Mouse (Mus musculus): ENCODE results near the gene Tmem106a. TPM values are rescaled to one million over a fixed set of nuclear protein-coding genes. Genes with fewer than 3 reads are reported as not detected.
A peak's percentile ranks its signal among the peaks of the same experiment; 100 is the strongest.

Tmem106a gene
- total RNA-seq (2021) (1 to 10 TPM; 2.8 to 3.4 TPM), polyA plus RNA-seq (2012; rRNA removed) (15.5 and 18.8 TPM in 2 replicates)
- long read RNA-seq, partial matches to known transcripts: 1 of 2 reads
- long read RNA-seq, other reads (novel, unspliced or antisense): 0 of 2 reads

GRCm38 (mm10) chr11:101582054-101583035 lies at the start of gene Tmem106a:
Tmem106a (plus strand) TSS chr11:101582242.
- Histone ChIP-seq H3K4me1 (ENCODE audit: control insufficient read depth, insufficient read depth, low read length) (peaks cover 4% of the 10 kb centered on the region), H3K36me3 (ENCODE audit: control insufficient read depth, insufficient read depth, low read length) (no peaks in the 10 kb centered on the region; the same call in 1 of the 2 replicates), H3K27ac (peak within 1 kb of the TSS; percentile 82), H3K9ac (ENCODE audit: low read depth, low read length) (peak within 1 kb of the TSS; percentile 76), H3K4me3 (peak within 1 kb of the TSS; percentile 76), H3K79me2 (replicated peaks; ENCODE audit: control insufficient read depth, insufficient read depth, low read length) (no peaks in the 10 kb centered on the region), H3K27me3 (ENCODE audit: control insufficient read depth, insufficient read depth, low read length) (no peaks in the 10 kb centered on the region)
- TF ChIP-seq POLR2A (IDR thresholded peaks at IDR 0.05; ENCODE audit: insufficient read depth, low read depth, low read length): peak; percentile 59
- no peak for TF ChIP-seq CTCF (IDR thresholded peaks at IDR 0.05)
- intact Hi-C loops (cut with DNase I): no loop called here
- 17% methylated on average over 31 of the region's 31 CpGs for WGBS
- peak; percentile 76 for DNase-seq

GRCm38 (mm10) chr11:101543533-101543932 lies 38.5 kb upstream of the Tmem106a start:
- Histone ChIP-seq H3K27me3 (ENCODE audit: control insufficient read depth, insufficient read depth, low read length) (no peaks in the 10 kb centered on the region), H3K4me3 (no peak overlapping the region), H3K79me2 (replicated peaks; ENCODE audit: control insufficient read depth, insufficient read depth, low read length) (no peaks in the 10 kb centered on the region), H3K4me1 (ENCODE audit: control insufficient read depth, insufficient read depth, low read length) (no peaks in the 10 kb centered on the region), H3K9ac (ENCODE audit: low read depth, low read length) (no peak overlapping the region), H3K27ac (no peak overlapping the region), H3K36me3 (ENCODE audit: control insufficient read depth, insufficient read depth, low read length) (no peaks in the 10 kb centered on the region)
- intact Hi-C loops (cut with DNase I): loop anchor here (5.0 kb wide), 1 partner anchor 1434 kb away; no protein-coding TSS in a partner anchor
- TF ChIP-seq EP300 (IDR thresholded peaks at IDR 0.05; ENCODE audit: insufficient read depth, low read depth, low read length): no peak
- no peak for TF ChIP-seq CTCF (IDR thresholded peaks at IDR 0.05)
- TF ChIP-seq POLR2A (IDR thresholded peaks at IDR 0.05; ENCODE audit: insufficient read depth, low read depth, low read length): no peak
- WGBS: 70% methylated on average over 9 of the region's 9 CpGs
- no peak for DNase-seq

GRCm38 (mm10) chr11:101544132-101544531 lies 37.9 kb upstream of the Tmem106a start:
- no peak for DNase-seq

GRCm38 (mm10) chr11:101548526-101548925 lies 33.5 kb upstream of the Tmem106a start:
- no peak for DNase-seq
- TF ChIP-seq POLR2A (IDR thresholded peaks at IDR 0.05; ENCODE audit: insufficient read depth, low read depth, low read length): no peak
- TF ChIP-seq CTCF (IDR thresholded peaks at IDR 0.05): no peak
- TF ChIP-seq EP300 (IDR thresholded peaks at IDR 0.05; ENCODE audit: insufficient read depth, low read depth, low read length): no peak
- intact Hi-C loops (cut with DNase I): no loop called here
- Histone ChIP-seq H3K79me2 (replicated peaks; ENCODE audit: control insufficient read depth, insufficient read depth, low read length) (no peaks in the 10 kb centered on the region), H3K27ac (no peak overlapping the region), H3K36me3 (ENCODE audit: control insufficient read depth, insufficient read depth, low read length) (no peaks in the 10 kb centered on the region; the same call in 1 of the 2 replicates), H3K4me3 (no peak overlapping the region), H3K4me1 (ENCODE audit: control insufficient read depth, insufficient read depth, low read length) (no peaks in the 10 kb centered on the region), H3K9ac (ENCODE audit: low read depth, low read length) (no peak overlapping the region), H3K27me3 (ENCODE audit: control insufficient read depth, insufficient read depth, low read length) (no peaks in the 10 kb centered on the region)

More at GRCm38 (mm10) chr11:101544132-101544531, 37.9 kb upstream of the Tmem106a start:
- 46% methylated on average over 1 of the region's 1 CpGs for WGBS
- no peak overlapping the region for H3K9ac ChIP-seq (ENCODE audit: low read depth, low read length)
- TF ChIP-seq CTCF (IDR thresholded peaks at IDR 0.05): no peak
- TF ChIP-seq EP300 (IDR thresholded peaks at IDR 0.05; ENCODE audit: insufficient read depth, low read depth, low read length): no peak
- no peak for TF ChIP-seq POLR2A (IDR thresholded peaks at IDR 0.05; ENCODE audit: insufficient read depth, low read depth, low read length)
- no peaks in the 10 kb centered on the region for H3K79me2 ChIP-seq (replicated peaks; ENCODE audit: control insufficient read depth, insufficient read depth, low read length)
- H3K27ac ChIP-seq: no peak overlapping the region
- no peaks in the 10 kb centered on the region for H3K36me3 ChIP-seq (ENCODE audit: control insufficient read depth, insufficient read depth, low read length)
- H3K4me3 ChIP-seq: no peak overlapping the region
- no peaks in the 10 kb centered on the region for H3K4me1 ChIP-seq (ENCODE audit: control insufficient read depth, insufficient read depth, low read length)
- intact Hi-C loops (cut with DNase I): loop anchor here (5.0 kb wide), 1 partner anchor 1433 kb away; no protein-coding TSS in a partner anchor
- H3K27me3 ChIP-seq (ENCODE audit: control insufficient read depth, insufficient read depth, low read length): no peaks in the 10 kb centered on the region

- H3K27ac ChIP-seq: peak within 1 kb of the TSS; percentile 99
- H3K36me3 ChIP-seq (ENCODE audit: control insufficient read depth, insufficient read depth, low read length): peaks cover 22% of the 10 kb centered on the region
- TF ChIP-seq CTCF (IDR thresholded peaks at IDR 0.05) (peak; percentile 13; the same call in 1 of the 2 replicates), EP300 (IDR thresholded peaks at IDR 0.05; ENCODE audit: insufficient read depth, low read depth, low read length) (peak; percentile 23; the same call in 1 of the 2 replicates), POLR2A (IDR thresholded peaks at IDR 0.05; ENCODE audit: insufficient read depth, low read depth, low read length) (no peak)
- WGBS: under 1% methylated on average over 43 of the region's 43 CpGs
- 0 out of 2 replicates have a peak, but pooled peaks cover 2% of the 10 kb centered on the region for H3K79me2 ChIP-seq (replicated peaks; ENCODE audit: control insufficient read depth, insufficient read depth, low read length)
- no peaks in the 10 kb centered on the region for H3K27me3 ChIP-seq (ENCODE audit: control insufficient read depth, insufficient read depth, low read length)
- peak within 1 kb of the TSS; percentile 77 for H3K9ac ChIP-seq (ENCODE audit: low read depth, low read length)
- H3K4me1 ChIP-seq (ENCODE audit: control insufficient read depth, insufficient read depth, low read length): peaks cover 2% of the 10 kb centered on the region; the same call in 1 of the 2 replicates
- intact Hi-C loops (cut with DNase I): loop anchor here (2.0 to 10.0 kb wide), 3 partner anchors 75 to 227 kb away; partner anchors contain the start of genes Aoc2, Rdm1 and Vat1
- peak; percentile 89 to 94 for DNase-seq
- H3K4me3 ChIP-seq: peak within 1 kb of the TSS; percentile 77
These were observed 30.1 kb upstream of the Tmem106a start, which contains the start of the genes Brca1 and Nbr1 for GRCm38 (mm10) chr11:101551751-101552475. Brca1 (minus strand) TSS chr11:101551955. Nbr1 (plus strand) TSS chr11:101552149.
